Mouse (Mus musculus) cerebellum, adult 11-12 months (tissue): ENCODE results near the gene Tprkb.
"Not testable (repeated sequence)": the region's sequence is repeated elsewhere in the genome, so short reads cannot be mapped to it uniquely, and the experiment has no call there.

Source experiments
- DNase-seq: peaks from one replicate; pipeline ENCODE4 v3.0.0; 2022

Gene Tprkb

DNA sequence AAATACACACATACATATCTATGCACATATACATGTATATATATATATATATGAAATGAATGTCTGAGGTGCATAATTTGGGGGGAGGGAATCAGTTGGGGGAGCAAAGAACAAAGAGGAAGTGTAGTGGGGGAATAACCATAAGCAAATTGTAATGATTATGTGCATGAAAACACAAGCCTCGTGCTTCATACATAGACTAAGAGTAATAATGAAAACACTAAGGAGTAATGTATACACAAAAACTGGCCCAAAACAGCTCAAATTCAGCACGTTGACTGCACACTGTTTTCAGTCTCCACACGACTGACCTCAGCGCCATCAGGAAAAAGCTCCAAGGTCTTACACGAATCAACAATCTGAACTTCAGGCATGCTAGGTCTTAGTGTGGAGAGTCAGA, 64.6 kb downstream of the Tprkb start:
- DNase-seq, result no peak

DNA sequence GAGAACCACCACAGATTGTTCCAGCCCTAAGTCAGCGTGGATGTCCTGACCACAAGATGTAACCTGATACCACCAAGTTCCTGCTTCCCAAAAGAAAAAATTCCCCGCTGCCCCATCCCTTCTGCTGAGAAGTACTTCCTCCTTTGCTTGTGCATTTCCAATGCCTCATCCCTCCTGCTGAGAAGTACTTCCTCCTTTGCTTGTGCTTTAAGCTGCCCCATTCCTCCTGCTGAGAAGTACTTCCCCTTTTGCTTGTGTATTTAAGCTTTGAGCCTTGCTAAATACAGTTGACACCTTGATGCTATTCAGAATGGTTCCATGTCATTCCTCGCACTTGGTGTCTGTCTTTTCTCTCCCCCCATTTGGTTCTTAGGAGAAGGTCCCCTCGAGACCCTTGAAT, 67.1 kb downstream of the Tprkb start:
- not testable (repeated sequence) for DNase-seq
